Mouse (Mus musculus) C2C12 (cell line): ENCODE data around the gene Bhlhb9.

Source experiments
- CEBPB ChIP-seq: IDR thresholded peaks from one replicate; pipeline ENCODE4 v1.6.1; 2011; ENCODE audit warnings: low read depth, mild to moderate bottlenecking, control low read depth, moderate library complexity
- CTCF ChIP-seq: IDR thresholded peaks from one replicate; pipeline ENCODE4 v1.5.1; 2011; ENCODE audit not compliant: control insufficient read depth, insufficient read depth, insufficient read length
- FOSL1 ChIP-seq: IDR thresholded peaks from one replicate; pipeline ENCODE4 v1.8.0; 2011; ENCODE audit warnings: mild to moderate bottlenecking, low read length; ENCODE audit not compliant: poor library complexity, insufficient read depth, severe bottlenecking
- MAX ChIP-seq: IDR thresholded peaks from one replicate; pipeline ENCODE4 v1.6.1; 2011; ENCODE audit warnings: mild to moderate bottlenecking, control low read depth
- MYOD1 ChIP-seq: IDR thresholded peaks from one replicate; pipeline ENCODE4 v1.6.1; 2011; ENCODE audit warnings: low read depth; ENCODE audit not compliant: control insufficient read depth, insufficient read length
- MYOG ChIP-seq: IDR thresholded peaks from one replicate; pipeline ENCODE4 v1.6.1; 2011; ENCODE audit not compliant: control insufficient read depth, insufficient read length; ENCODE audit errors: extremely low read depth
- USF1 ChIP-seq: IDR thresholded peaks from one replicate; pipeline ENCODE4 v1.6.1; 2011; ENCODE audit warnings: low read depth, mild to moderate bottlenecking, control low read depth, moderate library complexity

- no peak for TF ChIP-seq CTCF
- no peak for TF ChIP-seq USF1
- no peak for TF ChIP-seq MYOD1
- TF ChIP-seq CEBPB, result no peak
- TF ChIP-seq MAX, result no peak
- no peak for TF ChIP-seq MYOG
- TF ChIP-seq FOSL1, result no peak
These were observed 131.2 kb downstream of the Bhlhb9 start for GRCm38 (mm10) chrX:135928588-135928987.
